Mouse (Mus musculus): ENCODE results near the gene Rap1gds1.

Gene Rap1gds1

GRCm38 (mm10) chr3:139074484-139075211 is at the start of gene Rap1gds1:
Rap1gds1 (minus strand) TSS chr3:139075201.
- no peak for DNase-seq (ENCODE audit: low read depth, low spot score)

- DNase-seq (ENCODE audit: low read depth, low spot score) = no peak
Measured at GRCm38 (mm10) chr3:139118446-139118845, 43.4 kb upstream of the Rap1gds1 start.

GRCm38 (mm10) chr3:139116733-139117337 is 41.8 kb upstream of the Rap1gds1 start:
- no peak for DNase-seq (ENCODE audit: low read depth, low spot score)

GRCm38 (mm10) chr3:139112335-139112973 is 37.5 kb upstream of the Rap1gds1 start:
- DNase-seq (ENCODE audit: low read depth, low spot score) = no peak

GRCm38 (mm10) chr3:139111877-139112276 is 36.9 kb upstream of the Rap1gds1 start:
- DNase-seq (ENCODE audit: low read depth, low spot score) = no peak

GRCm38 (mm10) chr3:139108176-139108575 is 33.2 kb upstream of the Rap1gds1 start:
- no peak for DNase-seq (ENCODE audit: low read depth, low spot score)

- no peak for DNase-seq (ENCODE audit: low read depth, low spot score)
Measured at GRCm38 (mm10) chr3:139103914-139104313, 28.9 kb upstream of the Rap1gds1 start.

- no peak for DNase-seq (ENCODE audit: low read depth, low spot score)
Measured at GRCm38 (mm10) chr3:139103346-139103745, 28.3 kb upstream of the Rap1gds1 start.

GRCm38 (mm10) chr3:139101941-139102340 is 26.9 kb upstream of the Rap1gds1 start:
- DNase-seq (ENCODE audit: low read depth, low spot score) = no peak

- no peak for DNase-seq (ENCODE audit: low read depth, low spot score)
Measured at GRCm38 (mm10) chr3:139099284-139099683, 24.3 kb upstream of the Rap1gds1 start.

GRCm38 (mm10) chr3:139095894-139096293 is 20.9 kb upstream of the Rap1gds1 start:
- DNase-seq (ENCODE audit: low read depth, low spot score) = no peak

GRCm38 (mm10) chr3:139088526-139088925 is 13.5 kb upstream of the Rap1gds1 start:
- no peak for DNase-seq (ENCODE audit: low read depth, low spot score)

- no peak for DNase-seq (ENCODE audit: low read depth, low spot score)
Measured at GRCm38 (mm10) chr3:139083778-139084539, 9.0 kb upstream of the Rap1gds1 start.

GRCm38 (mm10) chr3:139079831-139080230 is 4.8 kb upstream of the Rap1gds1 start:
- no peak for DNase-seq (ENCODE audit: low read depth, low spot score)

- no peak for DNase-seq (ENCODE audit: low read depth, low spot score)
Measured at GRCm38 (mm10) chr3:139078010-139078409, 3.0 kb upstream of the Rap1gds1 start.

GRCm38 (mm10) chr3:139076059-139076455 is 1.1 kb upstream of the Rap1gds1 start:
- DNase-seq (ENCODE audit: low read depth, low spot score) = no peak

- peak; percentile 77 for DNase-seq (ENCODE audit: low read depth, low spot score)
Measured at GRCm38 (mm10) chr3:139075333-139076058, 495 bp upstream of the Rap1gds1 start.

GRCm38 (mm10) chr3:139073801-139074483 is 1.1 kb downstream of the Rap1gds1 start:
- no peak for DNase-seq (ENCODE audit: low read depth, low spot score)

- no peak for DNase-seq (ENCODE audit: low read depth, low spot score)
Measured at GRCm38 (mm10) chr3:139069539-139069938, 5.5 kb downstream of the Rap1gds1 start.

GRCm38 (mm10) chr3:139064076-139064475 is 10.9 kb downstream of the Rap1gds1 start:
- no peak for DNase-seq (ENCODE audit: low read depth, low spot score)

GRCm38 (mm10) chr3:139062088-139062487 is 12.9 kb downstream of the Rap1gds1 start:
- no peak for DNase-seq (ENCODE audit: low read depth, low spot score)
